Mouse (Mus musculus) ES-CJ7 (cell line): Measurements from ENCODE around the gene Zfp692.
"Not testable (repeated sequence)": the region's sequence is repeated elsewhere in the genome, so short reads cannot be mapped to it uniquely, and the experiment has no call there.

ENCODE experiments used
- DNase-seq: peaks from one replicate; pipeline ENCODE4 v3.0.0; 2011; ENCODE audit warnings: low read depth, low spot score

Zfp692 gene

GRCm38 (mm10) chr11:58353709-58354108, 46.8 kb downstream of the Zfp692 start:
- DNase-seq, result no peak

DNA sequence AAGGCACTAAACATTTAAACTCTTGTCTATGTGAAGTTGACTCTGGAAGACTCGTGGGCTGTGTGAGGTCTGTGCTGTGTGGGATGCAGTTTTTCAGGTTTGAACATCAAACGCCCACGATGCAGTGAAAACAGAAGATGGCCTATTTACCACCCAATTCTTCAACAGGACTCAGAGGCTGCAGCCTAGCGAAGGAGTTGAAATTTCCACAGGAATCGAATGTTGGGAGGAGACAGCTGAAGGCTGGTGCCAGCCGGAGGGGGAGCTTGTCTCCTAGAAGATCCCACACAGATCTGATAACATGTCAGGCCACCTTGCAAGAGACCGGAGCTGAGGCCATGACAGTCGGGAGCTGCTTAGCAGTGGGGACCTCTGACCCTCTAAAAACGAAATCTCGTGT, 47.6 kb downstream of the Zfp692 start:
- no peak for DNase-seq

DNA sequence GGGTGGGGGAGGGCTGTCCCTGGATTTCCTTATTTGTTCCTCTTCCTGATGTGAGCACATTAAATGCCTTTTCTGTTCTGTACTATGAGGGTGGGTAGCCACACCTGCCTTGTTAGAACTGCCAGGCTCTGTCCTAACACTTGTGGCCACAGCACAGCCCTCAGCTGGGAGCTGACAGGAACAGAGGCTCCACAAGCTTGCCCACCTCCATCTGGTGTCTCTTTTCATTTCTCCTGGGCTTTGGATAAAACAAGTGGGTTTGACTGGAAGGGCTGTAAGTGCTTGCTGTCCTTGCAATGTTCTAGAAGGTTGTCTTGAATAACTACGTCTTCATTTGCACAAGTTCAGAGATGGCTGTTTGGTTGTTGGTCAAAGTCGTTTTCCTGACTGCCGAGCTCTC, 48.1 kb downstream of the Zfp692 start:
- DNase-seq, result no peak

DNA sequence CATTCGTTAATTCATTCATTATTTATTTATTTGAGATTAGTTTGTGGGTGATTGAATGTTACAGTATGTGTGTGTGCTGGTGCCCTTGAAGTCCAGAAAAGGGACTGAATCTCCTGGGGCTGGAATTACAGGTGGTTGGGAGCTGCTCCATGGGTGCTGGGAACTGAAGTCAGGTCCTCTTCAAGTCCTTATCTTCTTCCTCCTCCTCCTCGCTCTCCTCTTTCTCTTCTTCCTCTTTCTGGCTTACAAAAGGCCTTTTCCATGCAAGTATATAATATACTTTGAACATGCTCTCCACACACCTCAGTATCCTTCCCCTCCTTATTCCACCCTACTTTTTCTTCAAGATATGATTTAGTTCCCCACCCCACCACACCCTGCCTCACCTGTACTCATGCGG, 50.2 kb downstream of the Zfp692 start:
- no peak for DNase-seq

DNA sequence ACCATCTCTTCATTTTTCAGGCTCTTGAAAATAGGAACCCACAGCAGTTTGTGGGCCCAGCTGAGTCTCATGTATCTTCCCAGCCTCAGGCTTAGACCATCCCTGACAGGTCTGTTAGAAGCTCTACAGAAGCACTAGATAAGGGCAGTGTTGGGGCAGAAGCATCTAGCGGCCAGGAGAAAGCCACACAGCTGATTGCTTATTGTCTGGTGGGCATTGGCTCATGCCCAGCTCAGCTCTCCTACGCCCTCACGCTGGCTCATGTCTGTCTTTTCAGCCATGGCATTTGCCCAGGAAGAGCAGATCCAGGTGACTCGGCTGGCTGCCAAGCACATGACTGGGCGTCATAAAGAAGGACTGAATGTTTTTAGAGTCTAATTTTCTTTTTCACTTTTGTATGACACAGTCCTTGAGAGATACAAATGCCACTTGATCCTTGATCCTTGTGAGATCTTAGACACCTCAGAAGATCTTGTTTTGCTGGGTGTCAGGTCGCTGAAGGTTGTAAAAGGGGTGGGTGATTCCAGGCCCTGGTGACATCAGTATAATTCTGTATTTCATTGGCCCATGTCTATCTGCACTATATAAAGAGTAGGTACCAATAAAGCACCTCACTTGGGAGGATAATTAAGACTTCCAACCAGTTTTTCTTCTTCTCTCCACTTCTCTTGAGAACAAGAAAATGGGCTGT, 51.1 kb downstream of the Zfp692 start:
- no peak for DNase-seq

- not testable (repeated sequence) for DNase-seq
Observed at GRCm38 (mm10) chr11:58362562-58362961, 55.7 kb downstream of the Zfp692 start.
